ENCODE assay signal across 28 mouse cellular contexts in the genomic region with DNA sequence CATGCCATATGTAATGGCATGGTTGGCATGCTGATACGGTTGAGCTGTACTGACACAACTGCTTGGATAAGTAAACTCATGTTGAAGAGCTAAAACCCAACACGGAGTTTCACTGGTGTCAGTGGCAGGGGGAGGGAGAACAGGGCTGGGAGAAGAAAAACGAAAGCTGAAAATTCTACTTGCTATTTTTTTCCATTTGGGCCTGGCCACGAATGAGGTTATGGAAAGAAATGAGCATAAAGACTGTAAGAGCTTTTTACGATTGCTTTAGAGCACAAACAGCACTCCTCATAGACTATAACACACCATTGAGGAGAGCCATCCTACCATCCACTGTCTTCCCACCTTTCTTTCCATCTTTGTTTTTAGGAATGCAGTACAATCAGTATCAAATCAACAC.
"Had no signal": no experiment of that assay in that cellular context is flagged by ENCODE, and none has a peak within 500 bp of the region (broad histone marks: within the 10 kb centered on the region; RNA-seq: fewer than 3 reads in every experiment).

No protein-coding gene starts in this region.

- H3K27me3 ChIP-seq: heart, embryonic 12.5 days; heart, embryonic 13.5 days; heart, embryonic 15.5 days; hindbrain, embryonic 12.5 days; hindbrain, embryonic 13.5 days; hindbrain, embryonic 15.5 days; intestine, embryonic 15.5 days; kidney, embryonic 15.5 days had no signal

- H3K27ac ChIP-seq: heart, embryonic 10.5 days; heart, embryonic 13.5 days; heart, embryonic 15.5 days; hindbrain, embryonic 10.5 days; hindbrain, embryonic 12.5 days; hindbrain, embryonic 13.5 days; hindbrain, embryonic 14.5 days; hindbrain, embryonic 15.5 days; hindbrain, postnatal 0 days; intestine, embryonic 15.5 days; kidney, embryonic 15.5 days; kidney, postnatal 0 days; layer of hippocampus, adult 2 months had no signal

- H3K4me3 ChIP-seq: heart, embryonic 10.5 days; heart, embryonic 12.5 days; heart, embryonic 13.5 days; heart, embryonic 15.5 days; hindbrain, embryonic 10.5 days; hindbrain, embryonic 12.5 days; hindbrain, embryonic 13.5 days; hindbrain, embryonic 15.5 days; intestine, embryonic 15.5 days; kidney, embryonic 15.5 days; layer of hippocampus, adult 2 months had no signal

- H3K9me3 ChIP-seq: heart, embryonic 10.5 days; heart, embryonic 12.5 days; heart, embryonic 13.5 days; heart, embryonic 15.5 days; hindbrain, embryonic 10.5 days; hindbrain, embryonic 12.5 days; hindbrain, embryonic 13.5 days; hindbrain, embryonic 15.5 days; intestine, embryonic 15.5 days; kidney, embryonic 15.5 days had no signal

- H3K9ac ChIP-seq: heart, embryonic 12.5 days; heart, embryonic 13.5 days; heart, embryonic 15.5 days; hindbrain, embryonic 12.5 days; hindbrain, embryonic 13.5 days; hindbrain, embryonic 14.5 days; hindbrain, embryonic 15.5 days; intestine, embryonic 15.5 days; kidney, embryonic 15.5 days had no signal

- H3K4me1 ChIP-seq: heart, embryonic 10.5 days; heart, embryonic 13.5 days; heart, embryonic 15.5 days; hindbrain, embryonic 10.5 days; hindbrain, embryonic 12.5 days; hindbrain, embryonic 13.5 days; hindbrain, embryonic 15.5 days; intestine, embryonic 15.5 days; kidney, embryonic 15.5 days had no signal

- DNase-seq: heart, postnatal 10 days; heart, postnatal 14 days; heart, postnatal 36 days; heart, postnatal 4 days; kidney, adult 11 months; kidney, adult 18-20 months; kidney, postnatal 10 days; kidney, postnatal 14 days; layer of hippocampus, adult 9-11 months; layer of hippocampus, postnatal 36 days had no signal

- ATAC-seq: hindbrain, postnatal 0 days; inflammation-experienced regulatory T-cells, adult 6 months; intestine, embryonic 16.5 days; intestine, postnatal 0 days had no signal

- H3K4me2 ChIP-seq: heart, embryonic 11.5 days; heart, embryonic 12.5 days; heart, embryonic 13.5 days; heart, embryonic 15.5 days; hindbrain, embryonic 12.5 days; hindbrain, embryonic 13.5 days; hindbrain, embryonic 14.5 days; hindbrain, embryonic 15.5 days; intestine, embryonic 15.5 days; kidney, embryonic 15.5 days had no signal

- H3K36me3 ChIP-seq: heart, embryonic 10.5 days; heart, embryonic 12.5 days; hindbrain, embryonic 10.5 days; hindbrain, embryonic 12.5 days; hindbrain, embryonic 15.5 days; intestine, embryonic 15.5 days had no signal
